Mouse (Mus musculus) monocyte, adult 2 months (primary cell): ENCODE measurements around the gene Crtc3.

ENCODE experiments used
- DNase-seq, 2 experiments: peaks; one replicate each; pipeline ENCODE4 v3.0.0; 2022; ENCODE audit warnings: low spot score in 2 of 2, low read depth in 1 of 2

Crtc3 gene

DNA sequence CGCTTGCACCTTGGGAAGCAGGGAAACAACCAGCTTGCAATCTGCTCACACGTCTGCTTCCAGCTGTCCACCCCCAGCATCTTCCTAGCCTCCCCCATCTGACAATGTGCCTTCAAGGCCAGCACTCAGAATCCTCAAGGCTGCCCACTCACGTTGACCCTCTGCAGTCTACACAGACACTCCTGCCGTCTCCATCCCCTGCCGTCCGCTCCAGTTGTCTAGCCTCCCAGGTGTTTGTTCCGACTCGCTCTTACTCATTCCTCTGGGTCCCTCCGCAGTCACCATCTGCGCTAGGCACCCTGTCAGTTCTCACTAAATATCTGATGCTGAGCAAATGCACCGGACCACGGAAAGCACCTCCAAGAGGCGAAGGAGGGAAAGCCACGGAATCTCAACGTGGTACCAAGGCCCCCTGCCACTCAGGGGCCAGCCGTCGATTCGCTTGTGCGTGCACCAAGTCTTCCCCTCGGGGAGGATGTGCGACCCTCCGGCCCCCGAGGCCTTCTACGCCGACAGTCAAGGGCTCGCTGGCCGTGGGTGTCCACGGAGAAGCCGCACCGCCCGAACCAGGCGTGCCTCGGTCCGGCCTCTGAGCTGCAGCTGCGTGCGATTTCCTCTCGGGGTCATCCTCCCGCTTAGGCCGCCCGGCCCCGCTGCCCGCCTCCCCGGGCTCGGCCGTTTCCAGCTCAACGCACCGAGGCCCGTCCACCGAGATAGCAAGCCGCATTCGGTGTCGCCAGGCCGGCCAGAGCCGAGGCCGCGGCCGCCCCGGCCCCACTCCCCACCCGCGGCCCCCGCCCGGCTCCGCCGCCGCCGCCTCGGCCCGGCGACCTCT is 739 bp downstream of the Crtc3 start:
- DNase-seq = peak in 1 of 2 experiments; percentile 37

DNA sequence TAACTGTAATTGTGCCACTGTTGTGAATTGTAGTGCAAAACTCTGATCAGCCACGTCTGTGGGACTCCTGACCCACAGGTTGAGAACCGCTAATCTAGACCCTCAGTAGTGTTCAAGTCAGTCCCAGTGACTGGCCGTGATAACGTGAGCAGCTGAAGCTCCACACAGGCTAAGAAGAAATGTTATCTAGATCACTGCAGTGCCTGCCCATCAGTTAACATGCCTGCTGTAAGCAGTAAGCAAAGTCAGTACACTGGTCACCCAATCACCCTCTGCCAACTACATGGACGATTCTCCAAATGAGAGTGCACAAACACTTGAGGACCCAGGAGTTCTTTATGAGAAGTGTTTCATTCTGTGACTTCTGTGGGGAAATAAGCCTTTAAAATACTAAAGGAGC is 3.0 kb downstream of the Crtc3 start:
- no peak for DNase-seq

GRCm38 (mm10) chr7:80682630-80683029 is 6.0 kb downstream of the Crtc3 start:
- DNase-seq = no peak

- no peak for DNase-seq
These were observed 8.3 kb downstream of the Crtc3 start for GRCm38 (mm10) chr7:80680218-80680847.

- DNase-seq = no peak
These were observed 16.4 kb downstream of the Crtc3 start for GRCm38 (mm10) chr7:80672323-80672722.

DNA sequence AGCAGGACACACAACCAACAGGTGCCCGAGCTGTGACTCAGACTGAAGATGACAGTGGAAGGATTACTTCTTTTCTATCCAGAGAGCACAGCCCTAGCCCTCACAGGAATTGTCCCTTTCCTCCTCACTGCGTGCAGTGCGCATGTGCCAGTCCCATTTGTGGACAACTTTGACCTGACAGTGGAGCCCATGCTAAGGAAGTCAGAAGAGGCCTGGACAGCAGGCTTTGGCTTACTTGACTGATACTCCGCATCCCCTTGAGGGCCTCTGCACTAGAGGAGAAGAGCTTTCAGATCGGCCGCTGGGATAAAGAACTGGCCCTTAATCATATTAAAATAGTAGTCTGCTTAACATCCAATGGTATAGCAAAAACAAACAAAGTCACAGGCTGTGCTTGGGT is 17.8 kb downstream of the Crtc3 start:
- no peak for DNase-seq

GRCm38 (mm10) chr7:80667190-80667589 is 21.5 kb downstream of the Crtc3 start:
- DNase-seq = no peak

DNA sequence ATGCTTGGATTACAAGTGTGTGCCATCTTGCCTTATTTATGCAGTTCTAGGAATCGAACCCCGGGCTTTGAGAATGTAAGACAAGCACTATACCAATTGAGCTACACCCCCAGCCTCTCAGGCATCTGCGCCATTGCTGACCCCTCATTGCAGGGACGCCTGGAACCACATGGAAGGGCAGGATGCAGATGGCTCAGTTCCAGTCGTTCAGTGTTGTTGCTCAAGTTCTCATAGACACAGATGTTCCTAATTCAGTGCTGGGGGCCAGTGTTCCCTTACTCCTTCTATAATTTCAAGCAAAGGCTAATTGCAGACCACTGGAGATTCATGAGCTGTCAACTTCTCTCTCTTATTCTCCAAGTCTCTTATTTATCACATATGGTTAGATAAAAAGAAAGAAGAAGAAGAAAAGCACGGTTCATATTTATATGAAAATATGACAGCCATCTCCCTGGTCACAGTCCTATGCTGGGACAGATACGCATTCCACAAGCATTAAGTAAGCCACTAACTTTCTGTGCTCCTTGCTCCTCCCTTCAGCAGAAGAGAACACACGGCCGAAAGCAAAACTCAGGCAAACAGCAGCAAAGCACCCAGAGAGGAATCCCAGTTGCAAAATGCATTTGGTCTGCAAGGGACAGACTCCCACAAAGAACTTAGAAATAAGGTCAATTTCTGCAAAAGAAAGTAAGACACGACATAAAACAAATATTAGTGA is 22.3 kb downstream of the Crtc3 start:
- DNase-seq = no peak

DNA sequence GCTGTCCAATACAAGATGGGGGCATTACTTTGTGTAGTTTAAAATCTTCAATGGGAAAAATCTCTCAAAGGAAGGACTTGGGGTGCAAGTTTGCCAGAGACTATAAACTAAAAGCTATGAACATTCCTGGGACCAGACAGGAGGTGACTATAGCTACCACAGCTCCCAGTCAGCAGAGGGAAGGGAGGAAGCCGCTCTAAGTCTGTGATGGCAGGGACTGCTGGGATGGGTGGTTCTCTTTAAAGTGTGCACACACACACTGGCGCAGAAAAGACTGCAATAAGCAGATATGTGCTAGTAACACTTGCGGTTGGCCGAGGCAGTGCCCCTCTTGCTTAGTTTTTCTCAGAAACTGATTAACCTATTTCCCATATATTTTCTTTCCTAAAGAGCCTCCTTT is 27.6 kb downstream of the Crtc3 start:
- DNase-seq = no peak

- no peak for DNase-seq
These were observed 28.1 kb downstream of the Crtc3 start for GRCm38 (mm10) chr7:80660619-80661018.

GRCm38 (mm10) chr7:80657896-80658295 is 30.8 kb downstream of the Crtc3 start:
- no peak for DNase-seq

GRCm38 (mm10) chr7:80655350-80656013 is 33.2 kb downstream of the Crtc3 start:
- DNase-seq = no peak

DNA sequence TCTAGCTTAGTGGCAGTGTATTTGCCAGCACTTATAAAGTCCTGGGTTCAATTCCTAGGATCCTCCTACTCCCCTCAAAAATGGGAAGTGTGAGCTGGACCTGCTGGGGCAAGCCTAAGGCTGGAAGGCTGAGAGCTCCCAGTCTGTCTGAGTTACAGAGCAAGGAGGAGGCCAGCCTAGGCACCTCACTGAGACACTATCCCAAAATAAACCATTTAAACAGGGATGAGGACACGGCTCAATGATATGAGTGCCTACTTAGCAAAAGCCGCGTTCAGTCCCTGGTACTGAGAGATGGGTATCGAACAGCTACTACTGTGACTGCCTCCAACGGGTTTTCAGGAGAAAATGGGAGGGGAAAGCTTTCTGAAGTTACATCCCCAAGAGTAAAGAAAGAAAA is 33.8 kb downstream of the Crtc3 start:
- no peak for DNase-seq

DNA sequence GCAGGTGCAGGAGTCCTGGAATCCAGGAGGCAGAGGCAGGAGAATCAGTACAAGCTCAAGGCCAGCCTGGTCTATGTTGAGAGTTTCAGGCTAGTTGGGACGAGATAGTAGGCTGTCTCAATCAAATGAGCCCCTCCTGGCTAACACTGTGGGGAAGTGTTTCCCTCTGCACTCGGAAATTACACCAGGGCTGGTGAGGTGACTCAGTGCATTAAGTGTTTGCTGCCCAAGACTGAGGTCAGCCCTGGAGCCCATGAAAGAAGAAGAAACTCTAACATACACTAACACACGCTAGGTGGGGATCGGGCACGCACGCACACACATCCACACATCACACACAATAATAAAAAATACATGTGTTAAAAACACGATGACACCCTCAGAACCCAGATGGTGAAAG is 34.3 kb downstream of the Crtc3 start:
- peak in 1 of 2 experiments; percentile 23 for DNase-seq

GRCm38 (mm10) chr7:80653971-80654370 is 34.7 kb downstream of the Crtc3 start:
- no peak for DNase-seq

GRCm38 (mm10) chr7:80653077-80653476 is 35.6 kb downstream of the Crtc3 start:
- no peak for DNase-seq

GRCm38 (mm10) chr7:80652289-80652688 is 36.4 kb downstream of the Crtc3 start:
- no peak for DNase-seq

DNA sequence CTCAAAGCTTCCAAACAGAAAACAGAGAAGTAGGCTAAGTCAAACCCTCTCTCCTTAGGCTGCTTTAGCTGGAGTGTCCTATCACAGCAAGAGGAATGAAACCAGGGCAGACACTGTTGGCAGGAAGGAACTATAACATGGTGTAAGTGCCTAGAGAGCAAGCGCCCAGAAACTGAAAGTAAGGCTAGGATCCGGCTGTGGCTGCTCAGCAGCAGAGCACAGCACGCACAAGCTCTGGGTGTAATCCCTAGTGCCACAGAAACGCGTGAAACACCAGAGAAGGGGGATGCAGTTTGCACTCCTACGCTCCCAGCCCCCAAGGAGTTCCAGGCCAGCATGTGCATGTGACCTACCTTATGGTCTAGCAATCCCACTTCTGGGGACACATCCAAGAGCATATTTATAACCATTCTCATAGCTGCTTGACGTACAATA is 41.2 kb downstream of the Crtc3 start:
- DNase-seq = peak; percentile 29 to 34

- no peak for DNase-seq
These were observed 42.3 kb downstream of the Crtc3 start for GRCm38 (mm10) chr7:80646093-80647025.

GRCm38 (mm10) chr7:80642976-80643666 is 45.6 kb downstream of the Crtc3 start:
- no peak for DNase-seq
